15 mouse cellular contexts compared by ENCODE assay signal in the genomic region with DNA sequence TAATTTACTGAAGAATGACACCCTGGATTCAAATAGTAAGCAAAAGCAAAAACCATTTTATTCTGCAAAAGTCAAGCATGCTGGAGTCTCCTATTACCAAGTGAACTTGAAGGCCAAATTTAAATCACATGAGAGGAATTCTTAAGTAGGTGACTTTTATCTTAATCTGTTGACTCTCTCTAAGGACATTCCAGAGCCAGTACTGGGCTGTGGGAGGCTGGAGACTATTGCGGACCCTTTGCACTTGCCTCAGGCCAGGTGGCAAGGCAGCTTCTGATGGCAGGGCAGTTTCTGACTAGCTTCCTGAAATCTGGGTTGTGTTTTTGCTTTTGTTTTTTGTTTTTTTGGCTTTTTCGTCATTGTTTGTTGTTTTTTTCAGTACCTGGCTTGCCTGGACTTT.
"Had no signal": no experiment of that assay in that cellular context is flagged by ENCODE, and none has a peak within 500 bp of the region (broad histone marks: within the 10 kb centered on the region; RNA-seq: fewer than 3 reads in every experiment).

No protein-coding gene starts in this region.

- H3K27ac ChIP-seq: neural tube, embryonic 15.5 days; stomach, embryonic 15.5 days; stomach, postnatal 0 days had no signal

- H3K4me1 ChIP-seq: neural tube, embryonic 15.5 days; stomach, embryonic 15.5 days had no signal

- H3K27me3 ChIP-seq: neural tube, embryonic 15.5 days; stomach, embryonic 15.5 days had no signal

- H3K9me3 ChIP-seq: neural tube, embryonic 15.5 days; stomach, embryonic 15.5 days had no signal

- H3K9ac ChIP-seq: neural tube, embryonic 15.5 days; stomach, embryonic 15.5 days had no signal

- H3K36me3 ChIP-seq: neural tube, embryonic 15.5 days; stomach, embryonic 15.5 days had no signal

- H3K4me3 ChIP-seq: neural tube, embryonic 15.5 days; stomach, embryonic 15.5 days had no signal

- H3K4me2 ChIP-seq: neural tube, embryonic 15.5 days; stomach, embryonic 15.5 days had no signal

- DNase-seq: retina, postnatal 1 day; right cerebral cortex, adult 18-20 months; right cerebral cortex, postnatal 14 days; right cerebral cortex, postnatal 25 days; right cerebral cortex, postnatal 4 days; spleen, adult 18-20 months; thymus, adult 18-20 months; thymus, adult 2 months; thymus, postnatal 14 days; thymus, postnatal 25 days; thymus, postnatal 36 days; thymus, postnatal 4 days had no signal
